Mouse (Mus musculus): Measurements from ENCODE around the gene Tmem177. TPM values are rescaled to one million over a fixed set of nuclear protein-coding genes. Genes with fewer than 3 reads are reported as not detected.

The Tmem177 gene
- polyA plus RNA-seq, 1 experiment from 2014 or later: 2.8 TPM

DNA sequence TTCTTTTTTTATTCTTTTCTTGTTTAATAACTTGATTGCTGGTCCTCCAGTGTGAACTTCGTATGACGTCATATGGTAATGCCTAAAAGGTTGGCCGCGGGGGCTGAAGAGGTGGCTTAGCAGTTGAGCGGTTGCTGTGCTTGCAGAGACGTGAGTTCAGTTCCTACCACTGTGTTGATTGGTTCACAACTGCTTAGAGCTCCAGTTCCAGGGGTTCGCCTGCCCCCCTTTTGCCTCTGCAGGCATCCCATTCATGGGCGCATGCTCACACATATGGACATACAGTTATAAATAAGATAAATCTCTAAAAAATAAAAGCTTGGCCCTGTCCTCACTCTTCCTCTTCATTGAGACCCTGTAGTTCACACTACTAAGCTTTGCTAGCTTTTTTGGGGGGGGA, 37.1 kb upstream of the Tmem177 start:
- Histone ChIP-seq H3K9me3 (ENCODE audit: low read length) (no peaks in the 10 kb centered on the region), H3K4me1 (ENCODE audit: insufficient read depth) (no peaks in the 10 kb centered on the region), H3K36me3 (replicated peaks; ENCODE audit: insufficient read depth, low read length) (no peaks in the 10 kb centered on the region), H3K4me2 (ENCODE audit: low read depth, low read length) (no peak overlapping the region), H3K9ac (replicated peaks) (no peak overlapping the region), H3K4me3 (ENCODE audit: low read depth, low read length) (no peak overlapping the region), H3K27me3 (ENCODE audit: insufficient read depth, low read length) (no peaks in the 10 kb centered on the region), H3K27ac (ENCODE audit: low read depth) (no peak overlapping the region)
- DNase-seq: no peak
- 85% methylated on average over 8 of the region's 8 CpGs for WGBS (ENCODE audit: insufficient replicate concordance)
- TF ChIP-seq EP300 (IDR thresholded peaks at IDR 0.05; ENCODE audit: low read depth) (no peak), CTCF (IDR thresholded peaks at IDR 0.05; ENCODE audit: low read depth) (no peak)
- no peak for ATAC-seq

- Histone ChIP-seq H3K9me3 (ENCODE audit: low read length) (no peaks in the 10 kb centered on the region), H3K27me3 (ENCODE audit: insufficient read depth, low read length) (no peaks in the 10 kb centered on the region), H3K4me2 (ENCODE audit: low read depth, low read length) (no peak overlapping the region), H3K9ac (replicated peaks) (no peak overlapping the region), H3K4me3 (ENCODE audit: low read depth, low read length) (no peak overlapping the region), H3K36me3 (replicated peaks; ENCODE audit: insufficient read depth, low read length) (no peaks in the 10 kb centered on the region), H3K27ac (ENCODE audit: low read depth) (no peak overlapping the region), H3K4me1 (ENCODE audit: insufficient read depth) (no peaks in the 10 kb centered on the region)
- DNase-seq (no peak), ATAC-seq (no peak)
- TF ChIP-seq EP300 (IDR thresholded peaks at IDR 0.05; ENCODE audit: low read depth) (no peak), CTCF (IDR thresholded peaks at IDR 0.05; ENCODE audit: low read depth) (no peak)
- 43% methylated on average over 7 of the region's 7 CpGs for WGBS (ENCODE audit: insufficient replicate concordance)
Measured at GRCm38 (mm10) chr1:119936861-119937260, 23.9 kb upstream of the Tmem177 start.

DNA sequence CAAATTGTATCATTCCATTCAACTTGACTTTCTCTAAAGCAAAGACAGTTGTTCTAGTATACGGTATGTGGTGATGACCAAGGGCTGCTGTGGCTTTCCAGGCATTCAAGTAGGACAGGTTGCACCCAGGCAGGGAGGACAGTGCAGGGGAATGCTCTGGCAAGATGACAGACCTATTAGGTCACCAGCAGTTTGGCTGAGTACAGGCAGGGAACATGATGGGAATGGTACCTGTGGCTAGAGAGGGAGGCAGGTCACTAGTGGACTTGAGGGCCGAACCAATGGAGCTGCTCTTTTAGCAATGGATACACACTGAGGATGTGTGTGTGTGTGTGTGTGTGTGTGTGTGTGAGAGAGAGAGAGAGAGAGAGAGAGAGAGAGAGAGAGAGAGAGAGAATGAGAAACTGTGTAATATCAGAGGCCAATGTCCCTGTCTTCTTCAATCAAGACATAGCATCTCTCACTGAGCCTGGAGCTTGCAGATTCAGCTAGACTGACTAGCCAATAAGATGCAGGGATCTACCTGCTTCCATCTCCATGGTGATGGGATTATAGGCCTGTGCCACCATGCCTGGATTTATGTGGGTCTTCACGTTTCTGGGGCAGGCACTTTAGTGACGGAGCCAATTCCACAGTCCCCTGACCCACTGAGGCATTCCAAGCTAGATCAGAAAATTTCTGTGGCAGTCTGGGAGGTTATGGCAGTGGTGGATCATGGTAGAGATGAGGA, 18.6 kb upstream of the Tmem177 start:
- no peaks in the 10 kb centered on the region for H3K4me1 ChIP-seq (ENCODE audit: insufficient read depth)
- DNase-seq (no peak), ATAC-seq (no peak)
- H3K27ac ChIP-seq (ENCODE audit: low read depth): no peak overlapping the region
- H3K4me2 ChIP-seq (ENCODE audit: low read depth, low read length): no peak overlapping the region
- H3K9ac ChIP-seq (replicated peaks): no peak overlapping the region
- H3K27me3 ChIP-seq (ENCODE audit: insufficient read depth, low read length): no peaks in the 10 kb centered on the region
- H3K4me3 ChIP-seq (ENCODE audit: low read depth, low read length): no peak overlapping the region
- no peaks in the 10 kb centered on the region for H3K36me3 ChIP-seq (replicated peaks; ENCODE audit: insufficient read depth, low read length)
- WGBS (ENCODE audit: insufficient replicate concordance): 67% methylated on average over 4 of the region's 4 CpGs
- no peaks in the 10 kb centered on the region for H3K9me3 ChIP-seq (ENCODE audit: low read length)
- TF ChIP-seq CTCF (IDR thresholded peaks at IDR 0.05; ENCODE audit: low read depth): no peak
- TF ChIP-seq EP300 (IDR thresholded peaks at IDR 0.05; ENCODE audit: low read depth): no peak

- H3K4me3 ChIP-seq (ENCODE audit: low read depth, low read length): no peak overlapping the region
- TF ChIP-seq CTCF (IDR thresholded peaks at IDR 0.05; ENCODE audit: low read depth) (peak; percentile 60), EP300 (IDR thresholded peaks at IDR 0.05; ENCODE audit: low read depth) (no peak)
- DNase-seq: no peak
- H3K9ac ChIP-seq (replicated peaks): no peak overlapping the region
- H3K36me3 ChIP-seq (replicated peaks; ENCODE audit: insufficient read depth, low read length): no peaks in the 10 kb centered on the region
- H3K4me2 ChIP-seq (ENCODE audit: low read depth, low read length): no peak overlapping the region
- 58% methylated on average over 1 of the region's 1 CpGs for WGBS (ENCODE audit: insufficient replicate concordance)
- no peak for ATAC-seq
- H3K27me3 ChIP-seq (ENCODE audit: insufficient read depth, low read length): no peaks in the 10 kb centered on the region
- H3K4me1 ChIP-seq (ENCODE audit: insufficient read depth): no peaks in the 10 kb centered on the region
- H3K27ac ChIP-seq (ENCODE audit: low read depth): no peak overlapping the region
- no peaks in the 10 kb centered on the region for H3K9me3 ChIP-seq (ENCODE audit: low read length)
Measured at GRCm38 (mm10) chr1:119929715-119930114, 16.7 kb upstream of the Tmem177 start.

GRCm38 (mm10) chr1:119919299-119919698, 6.3 kb upstream of the Tmem177 start:
- Histone ChIP-seq H3K9me3 (ENCODE audit: low read length) (no peaks in the 10 kb centered on the region), H3K4me3 (ENCODE audit: low read depth, low read length) (no peak overlapping the region), H3K36me3 (replicated peaks; ENCODE audit: insufficient read depth, low read length) (no peaks in the 10 kb centered on the region), H3K4me2 (ENCODE audit: low read depth, low read length) (no peak overlapping the region), H3K27me3 (ENCODE audit: insufficient read depth, low read length) (no peaks in the 10 kb centered on the region), H3K9ac (replicated peaks) (no peak overlapping the region), H3K4me1 (ENCODE audit: insufficient read depth) (no peaks in the 10 kb centered on the region), H3K27ac (ENCODE audit: low read depth) (no peak overlapping the region)
- DNase-seq (peak; percentile 34), ATAC-seq (no peak)
- WGBS (ENCODE audit: insufficient replicate concordance): 50% methylated on average over 4 of the region's 4 CpGs
- no peak for TF ChIP-seq EP300 (IDR thresholded peaks at IDR 0.05; ENCODE audit: low read depth)
- peak; percentile 66 for TF ChIP-seq CTCF (IDR thresholded peaks at IDR 0.05; ENCODE audit: low read depth)

DNA sequence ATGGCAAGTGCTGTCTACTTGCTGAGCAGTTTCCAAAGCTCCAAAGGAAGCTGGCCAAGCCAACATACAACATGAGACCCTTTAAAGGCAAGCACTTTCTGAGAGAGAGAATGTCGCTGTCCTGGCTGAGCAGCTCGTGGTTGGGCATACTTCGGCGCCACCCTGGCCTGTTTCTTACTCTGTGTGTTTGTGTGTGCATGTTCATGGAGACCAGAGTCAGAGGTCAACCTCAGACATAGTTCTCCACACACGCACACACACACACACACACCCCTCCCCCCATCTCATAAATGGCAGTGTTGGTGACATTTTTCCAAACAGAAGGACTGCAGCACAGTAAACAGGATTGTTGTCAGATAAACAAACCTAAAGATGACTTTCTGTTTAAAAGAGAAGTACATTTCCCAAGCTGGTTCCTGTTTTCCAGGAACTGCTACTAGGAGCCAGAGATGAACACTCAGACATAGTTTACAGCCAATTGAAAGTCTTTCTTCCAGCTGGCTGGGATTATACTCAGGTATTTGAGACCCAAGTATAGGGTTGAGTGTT, 3.9 kb upstream of the Tmem177 start:
- H3K9ac ChIP-seq (replicated peaks): no peak overlapping the region
- no peak overlapping the region for H3K27ac ChIP-seq (ENCODE audit: low read depth)
- DNase-seq: no peak
- H3K9me3 ChIP-seq (ENCODE audit: low read length): no peaks in the 10 kb centered on the region
- H3K4me2 ChIP-seq (ENCODE audit: low read depth, low read length): no peak overlapping the region
- 64% methylated on average over 5 of the region's 5 CpGs for WGBS (ENCODE audit: insufficient replicate concordance)
- H3K4me1 ChIP-seq (ENCODE audit: insufficient read depth): peaks cover 4% of the 10 kb centered on the region
- H3K27me3 ChIP-seq (ENCODE audit: insufficient read depth, low read length): no peaks in the 10 kb centered on the region
- no peaks in the 10 kb centered on the region for H3K36me3 ChIP-seq (replicated peaks; ENCODE audit: insufficient read depth, low read length)
- no peak for ATAC-seq
- TF ChIP-seq EP300 (IDR thresholded peaks at IDR 0.05; ENCODE audit: low read depth): no peak
- TF ChIP-seq CTCF (IDR thresholded peaks at IDR 0.05; ENCODE audit: low read depth): no peak
- no peak overlapping the region for H3K4me3 ChIP-seq (ENCODE audit: low read depth, low read length)
